Mouse (Mus musculus): ENCODE measurements around the gene Tbc1d5.

- no peak for TF ChIP-seq CTCF (conservative IDR thresholded peaks at IDR 0.05; ENCODE audit: insufficient read depth, insufficient read length, low read depth, low read length)
- no peak for TF ChIP-seq POLR2A (IDR thresholded peaks at IDR 0.05; ENCODE audit: low read depth, low read length)
Measured at GRCm38 (mm10) chr17:50741386-50741785, 437.8 kb downstream of the Tbc1d5 start.

All from kidney, adult 2 months (tissue).